Mouse (Mus musculus): ENCODE measurements around the gene Pdk2.

- no peak for TF ChIP-seq CTCF (IDR thresholded peaks at IDR 0.05; ENCODE audit: control insufficient read depth, insufficient read depth, insufficient replicate concordance, low read depth, low read length)
- no peak for TF ChIP-seq POLR2A (IDR thresholded peaks at IDR 0.05; ENCODE audit: control insufficient read depth, low read depth, low read length)
Observed at GRCm38 (mm10) chr11:94988780-94989561, 52.2 kb downstream of the Pdk2 start.

Measured in testis, adult 2 months (tissue).